Mouse (Mus musculus) embryonic facial prominence, embryonic 12.5 days (tissue): ENCODE results near the gene Crcp. TPM values are rescaled to one million over a fixed set of nuclear protein-coding genes. Genes with fewer than 3 reads are reported as not detected.

Source experiments
- ATAC-seq: fragments of 200-750 bp; cut with Nextera tagmentation; 2 replicates; pipeline ENCODE4 v1.8.0; 2017; ENCODE audit not compliant: insufficient number of reproducible peaks, insufficient read depth, low FRiP score, low TSS enrichment
- H3K27ac ChIP-seq: fragments of 300-500 bp; sonication (generic); 2 replicates; pipeline ENCODE4 v1.5.1; 2016; ENCODE audit warnings: mild to moderate bottlenecking
- H3K27me3 ChIP-seq: fragments of 300-500 bp; sonication (generic); 2 replicates; pipeline ENCODE4 v1.6.1; 2016; ENCODE audit warnings: mild to moderate bottlenecking, moderate library complexity
- H3K36me3 ChIP-seq: fragments of 300-500 bp; sonication (generic); 2 replicates; pipeline ENCODE4 v1.6.1; 2016; ENCODE audit warnings: mild to moderate bottlenecking
- H3K4me1 ChIP-seq: fragments of 300-500 bp; sonication (generic); 2 replicates; pipeline ENCODE4 v1.6.1; 2016
- H3K4me2 ChIP-seq: fragments of 300-500 bp; sonication (generic); replicated peaks from 2 replicates; pipeline ENCODE4 v1.6.1; 2016; ENCODE audit warnings: mild to moderate bottlenecking, moderate library complexity
- H3K4me3 ChIP-seq: fragments of 300-500 bp; sonication (generic); 2 replicates; pipeline ENCODE4 v1.5.1; 2016; ENCODE audit warnings: mild to moderate bottlenecking
- H3K9ac ChIP-seq: fragments of 300-500 bp; sonication (generic); 2 replicates; pipeline ENCODE4 v1.6.1; 2016; ENCODE audit warnings: mild to moderate bottlenecking, moderate library complexity
- H3K9me3 ChIP-seq: fragments of 300-500 bp; sonication (generic); 2 replicates; pipeline ENCODE4 v1.6.1; 2016; ENCODE audit warnings: mild to moderate bottlenecking, moderate library complexity
- WGBS: fragments of 180-500 bp; shearing (Covaris S2); methylation state at CpG from one replicate; pipeline ENCODE4 v1.1.7; 2016; 5-methylcytosine and 5-hydroxymethylcytosine counted together
- polyA plus RNA-seq: library from polyadenylated mRNA; unstranded; fragments of >200 nt; fragmentation: Nextera tagmentation; extraction: Ambion mirVana; gene quantifications from 2 replicates; pipeline ENCODE4 v1.2.1, GENCODE M21; 2016

The Crcp gene
- polyA plus RNA-seq = 42.0 and 42.9 TPM in 2 replicates

GRCm38 (mm10) chr5:130029142-130029897, at the start of gene Crcp, which contains the start of gene Asl:
Gene Crcp, plus strand, starts transcription at chr5:130029290.
Gene Asl, minus strand, starts transcription at chr5:130029247.
- Histone ChIP-seq H3K9me3 (no peaks in the 10 kb centered on the region), H3K4me2 (peak within 1 kb of the TSS; percentile 55), H3K4me1 (0 out of 2 replicates have a peak, but pooled peaks cover 6% of the 10 kb centered on the region), H3K27ac (peak within 1 kb of the TSS; percentile 93), H3K9ac (peak within 1 kb of the TSS; percentile 65), H3K27me3 (no peaks in the 10 kb centered on the region), H3K36me3 (no peaks in the 10 kb centered on the region), H3K4me3 (peak within 1 kb of the TSS; percentile 67)
- 1% methylated on average over 51 of the region's 51 CpGs for WGBS
- peak; percentile 81 for ATAC-seq

- Histone ChIP-seq H3K9ac (no peak overlapping the region), H3K27ac (no peak overlapping the region), H3K9me3 (no peaks in the 10 kb centered on the region), H3K4me1 (no peaks in the 10 kb centered on the region), H3K36me3 (peaks cover 17% of the 10 kb centered on the region), H3K27me3 (no peaks in the 10 kb centered on the region), H3K4me3 (no peak overlapping the region), H3K4me2 (no peak overlapping the region)
- WGBS = 79% methylated on average over 3 of the region's 3 CpGs
- ATAC-seq = no peak
Observed at GRCm38 (mm10) chr5:129980216-129980615, 48.9 kb upstream of the Crcp start.

- Histone ChIP-seq H3K27ac (no peak overlapping the region), H3K36me3 (peaks cover 12% of the 10 kb centered on the region)
- 84% methylated on average over 13 of the region's 13 CpGs for WGBS
Observed at GRCm38 (mm10) chr5:129989376-129989775, 39.7 kb upstream of the Crcp start.

GRCm38 (mm10) chr5:129991898-129992297, 37.2 kb upstream of the Crcp start:
- 91% methylated on average over 5 of the region's 5 CpGs for WGBS

More at GRCm38 (mm10) chr5:129989376-129989775, 39.7 kb upstream of the Crcp start:
- Histone ChIP-seq H3K27me3 (no peaks in the 10 kb centered on the region), H3K4me2 (no peak overlapping the region), H3K4me1 (no peaks in the 10 kb centered on the region), H3K4me3 (no peak overlapping the region), H3K9ac (no peak overlapping the region), H3K9me3 (no peaks in the 10 kb centered on the region)
- no peak for ATAC-seq

GRCm38 (mm10) chr5:129993374-129993773, 35.7 kb upstream of the Crcp start:
- Histone ChIP-seq H3K4me2 (no peak overlapping the region), H3K9me3 (no peaks in the 10 kb centered on the region), H3K9ac (no peak overlapping the region), H3K4me3 (no peak overlapping the region), H3K27me3 (no peaks in the 10 kb centered on the region), H3K27ac (no peak overlapping the region), H3K36me3 (0 out of 2 replicates have a peak, but pooled peaks cover 6% of the 10 kb centered on the region), H3K4me1 (no peaks in the 10 kb centered on the region)
- 91% methylated on average over 14 of the region's 14 CpGs for WGBS
- no peak for ATAC-seq

More at GRCm38 (mm10) chr5:129991898-129992297, 37.2 kb upstream of the Crcp start:
- H3K9me3 ChIP-seq = no peaks in the 10 kb centered on the region
- H3K9ac ChIP-seq = no peak overlapping the region
- no peak overlapping the region for H3K4me3 ChIP-seq
- no peaks in the 10 kb centered on the region for H3K27me3 ChIP-seq
- peaks cover 6% of the 10 kb centered on the region; the same call in 1 of the 2 replicates for H3K36me3 ChIP-seq
- no peak overlapping the region for H3K4me2 ChIP-seq
- no peak for ATAC-seq
- no peak overlapping the region for H3K27ac ChIP-seq
- no peaks in the 10 kb centered on the region for H3K4me1 ChIP-seq

GRCm38 (mm10) chr5:129994989-129995388, 34.1 kb upstream of the Crcp start:
- 90% methylated on average over 7 of the region's 7 CpGs for WGBS
- no peak overlapping the region for H3K4me2 ChIP-seq
- no peaks in the 10 kb centered on the region for H3K9me3 ChIP-seq
- no peaks in the 10 kb centered on the region for H3K27me3 ChIP-seq
- no peak for ATAC-seq
- H3K9ac ChIP-seq = no peak overlapping the region
- 0 out of 2 replicates have a peak, but pooled peaks cover 6% of the 10 kb centered on the region for H3K36me3 ChIP-seq
- H3K4me3 ChIP-seq = no peak overlapping the region
- H3K27ac ChIP-seq = no peak overlapping the region
- H3K4me1 ChIP-seq = no peaks in the 10 kb centered on the region

- Histone ChIP-seq H3K36me3 (0 out of 2 replicates have a peak, but pooled peaks cover 6% of the 10 kb centered on the region), H3K27ac (no peak overlapping the region), H3K27me3 (no peaks in the 10 kb centered on the region), H3K4me2 (no peak overlapping the region), H3K9ac (no peak overlapping the region), H3K4me3 (no peak overlapping the region), H3K9me3 (no peaks in the 10 kb centered on the region), H3K4me1 (peaks cover 10% of the 10 kb centered on the region)
- WGBS = 71% methylated on average over 19 of the region's 19 CpGs
- no peak for ATAC-seq
Observed at GRCm38 (mm10) chr5:129997700-129998099, 31.4 kb upstream of the Crcp start.

GRCm38 (mm10) chr5:129999097-129999496, 30.0 kb upstream of the Crcp start:
- WGBS = 32% methylated on average over 4 of the region's 4 CpGs
- Histone ChIP-seq H3K27me3 (no peaks in the 10 kb centered on the region), H3K9ac (no peak overlapping the region), H3K36me3 (no peaks in the 10 kb centered on the region), H3K4me1 (peaks cover 16% of the 10 kb centered on the region), H3K27ac (no peak overlapping the region), H3K4me3 (no peak overlapping the region), H3K9me3 (no peaks in the 10 kb centered on the region), H3K4me2 (no peak overlapping the region)
- ATAC-seq = no peak

GRCm38 (mm10) chr5:130000735-130001134, 28.4 kb upstream of the Crcp start:
- Histone ChIP-seq H3K4me1 (peaks cover 16% of the 10 kb centered on the region), H3K9ac (no peak overlapping the region), H3K4me2 (no peak overlapping the region), H3K4me3 (no peak overlapping the region), H3K9me3 (no peaks in the 10 kb centered on the region), H3K27ac (no peak overlapping the region), H3K36me3 (no peaks in the 10 kb centered on the region), H3K27me3 (no peaks in the 10 kb centered on the region)
- WGBS = 91% methylated on average over 12 of the region's 12 CpGs
- ATAC-seq = no peak

- Histone ChIP-seq H3K4me2 (peak overlapping the region; percentile 66), H3K4me3 (peak overlapping the region; percentile 51), H3K4me1 (peaks cover 16% of the 10 kb centered on the region), H3K27me3 (no peaks in the 10 kb centered on the region), H3K36me3 (no peaks in the 10 kb centered on the region), H3K9me3 (no peaks in the 10 kb centered on the region), H3K27ac (no peak overlapping the region), H3K9ac (peak overlapping the region; percentile 34; the same call in 1 of the 2 replicates)
- no peak for ATAC-seq
- 68% methylated on average over 5 of the region's 5 CpGs for WGBS
Observed at GRCm38 (mm10) chr5:130001356-130001987, 27.6 kb upstream of the Crcp start.

- H3K27ac ChIP-seq = peak within 1 kb of the TSS; percentile 41
- peak; percentile 80 for ATAC-seq
- peak within 1 kb of the TSS; percentile 51 for H3K4me3 ChIP-seq
- under 1% methylated on average over 39 of the region's 39 CpGs for WGBS
- no peaks in the 10 kb centered on the region for H3K9me3 ChIP-seq
- no peaks in the 10 kb centered on the region for H3K36me3 ChIP-seq
- H3K9ac ChIP-seq = peak within 1 kb of the TSS; percentile 61
- H3K4me1 ChIP-seq = peaks cover 16% of the 10 kb centered on the region
- H3K4me2 ChIP-seq = peak within 1 kb of the TSS; percentile 66
- no peaks in the 10 kb centered on the region for H3K27me3 ChIP-seq
Observed at GRCm38 (mm10) chr5:130002301-130003146, 26.6 kb upstream of the Crcp start, which contains the start of gene Gusb. Gene Gusb, minus strand, starts transcription at chr5:130003049.
